Mouse (Mus musculus): ENCODE measurements at regions not wholly inside any gene's neighbourhood (a gene's known extent, or its start where the extent isn't known, plus 50 kb on each side); places are given as distances from the start of the nearest gene placed in this dataset.

GRCm38 (mm10) chr14:72110689-72111088 lies 380.9 kb downstream of the Gm9195 start:
- no peak for DNase-seq (ENCODE audit: low spot score in 2 of 2)

- no peak for DNase-seq (ENCODE audit: low spot score in 2 of 2)
Measured at GRCm38 (mm10) chr14:72091579-72091978, 400.1 kb downstream of the Gm9195 start.

- DNase-seq (ENCODE audit: low spot score in 2 of 2) = no peak
Measured at GRCm38 (mm10) chr14:72081473-72081872, 410.2 kb downstream of the Gm9195 start.

- peak; percentile 42 to 61 for DNase-seq (ENCODE audit: low spot score in 2 of 2)
Measured at GRCm38 (mm10) chr14:72064111-72064812, 427.4 kb downstream of the Gm9195 start.

GRCm38 (mm10) chr14:72042881-72043236 lies 448.8 kb downstream of the Gm9195 start:
- DNase-seq (ENCODE audit: low spot score in 2 of 2) = peak in 1 of 2 experiments; percentile 19

GRCm38 (mm10) chr14:72042112-72042880 lies 449.3 kb downstream of the Gm9195 start:
- DNase-seq (ENCODE audit: low spot score in 2 of 2) = peak in 1 of 2 experiments; percentile 31

GRCm38 (mm10) chr14:72030396-72030795 lies 461.2 kb downstream of the Gm9195 start:
- DNase-seq (ENCODE audit: low spot score in 2 of 2) = no peak

GRCm38 (mm10) chr14:72027362-72028020 lies 464.1 kb downstream of the Gm9195 start:
- no peak for DNase-seq (ENCODE audit: low spot score in 2 of 2)

- no peak for DNase-seq (ENCODE audit: low spot score in 2 of 2)
Measured at GRCm38 (mm10) chr14:72004371-72004770, 487.3 kb downstream of the Gm9195 start.

GRCm38 (mm10) chr14:72002205-72003138 lies 489.2 kb downstream of the Gm9195 start:
- DNase-seq (ENCODE audit: low spot score in 2 of 2) = peak; percentile 15 to 19

- DNase-seq (ENCODE audit: low spot score in 2 of 2) = peak in 1 of 2 experiments; percentile 13
Measured at GRCm38 (mm10) chr14:71973016-71973415, 518.6 kb downstream of the Gm9195 start.

- DNase-seq (ENCODE audit: low spot score in 2 of 2) = no peak
Measured at GRCm38 (mm10) chr14:71972521-71972920, 519.1 kb downstream of the Gm9195 start.

GRCm38 (mm10) chr14:71967646-71968045 lies 524.0 kb downstream of the Gm9195 start:
- DNase-seq (ENCODE audit: low spot score in 2 of 2) = no peak

- DNase-seq (ENCODE audit: low spot score in 2 of 2) = no peak
Measured at GRCm38 (mm10) chr14:71963389-71964169, 528.1 kb downstream of the Gm9195 start.

GRCm38 (mm10) chr14:71948701-71949100 lies 542.9 kb downstream of the Gm9195 start:
- no peak for DNase-seq (ENCODE audit: low spot score in 2 of 2)

- DNase-seq (ENCODE audit: low spot score in 2 of 2) = no peak
Measured at GRCm38 (mm10) chr14:71937157-71937485, 554.5 kb downstream of the Gm9195 start.

GRCm38 (mm10) chr14:71936373-71937156 lies 555.1 kb downstream of the Gm9195 start:
- no peak for DNase-seq (ENCODE audit: low spot score in 2 of 2)

- no peak for DNase-seq (ENCODE audit: low spot score in 2 of 2)
Measured at GRCm38 (mm10) chr14:71915964-71916363, 575.7 kb downstream of the Gm9195 start.

- no peak for DNase-seq (ENCODE audit: low spot score in 2 of 2)
Measured at GRCm38 (mm10) chr14:71910936-71911335, 580.7 kb downstream of the Gm9195 start.

GRCm38 (mm10) chr14:71895468-71895867 lies 596.2 kb downstream of the Gm9195 start:
- no peak for DNase-seq (ENCODE audit: low spot score in 2 of 2)
